Mouse (Mus musculus) embryo, embryonic 9.5 days (tissue): ENCODE measurements around the gene Jazf1.

Experiments used
- DNase-seq: peaks from one replicate; pipeline ENCODE4 v3.0.0-alpha.2; 2017; ENCODE audit errors: extremely low spot score

Gene Jazf1

DNA sequence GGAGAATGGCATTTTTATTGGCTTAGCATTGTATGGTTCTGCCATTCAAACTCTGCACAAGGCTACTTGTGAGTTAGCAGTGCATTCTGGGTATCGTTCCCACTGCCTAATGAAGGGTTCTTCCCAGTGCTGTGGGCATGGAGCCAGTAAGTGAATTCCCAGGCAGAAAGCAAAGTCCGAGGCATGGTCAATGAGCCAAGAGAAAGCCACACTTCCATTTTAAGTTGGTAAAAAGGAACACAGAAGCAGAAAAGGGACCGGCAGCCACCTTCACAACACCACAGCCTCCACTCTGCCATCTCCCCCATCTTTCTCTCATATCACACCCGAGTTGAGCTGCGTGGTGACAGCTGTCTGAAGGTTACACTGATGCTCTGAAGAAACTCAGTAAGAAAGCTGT lies 217.4 kb downstream of the Jazf1 start:
- DNase-seq: no peak

DNA sequence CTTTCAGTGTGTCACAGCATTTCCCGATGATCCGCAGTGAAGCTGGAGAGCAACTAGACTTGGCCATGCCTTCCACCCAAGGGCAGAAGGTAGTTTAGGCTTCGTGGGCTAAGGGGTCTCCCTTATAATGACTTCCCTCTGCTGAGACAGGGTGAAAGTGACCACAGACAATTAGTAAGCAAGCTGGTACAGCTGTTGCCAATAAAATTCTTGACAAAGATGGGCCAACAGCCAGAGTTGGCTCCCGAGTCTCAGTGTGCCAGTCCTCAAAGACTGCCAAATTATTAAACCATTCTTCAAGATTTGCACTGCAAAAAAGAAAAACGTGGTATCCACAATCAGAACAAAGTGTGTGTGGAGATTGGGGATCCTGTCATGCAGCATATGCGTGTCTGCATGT lies 220.2 kb downstream of the Jazf1 start:
- DNase-seq: no peak

DNA sequence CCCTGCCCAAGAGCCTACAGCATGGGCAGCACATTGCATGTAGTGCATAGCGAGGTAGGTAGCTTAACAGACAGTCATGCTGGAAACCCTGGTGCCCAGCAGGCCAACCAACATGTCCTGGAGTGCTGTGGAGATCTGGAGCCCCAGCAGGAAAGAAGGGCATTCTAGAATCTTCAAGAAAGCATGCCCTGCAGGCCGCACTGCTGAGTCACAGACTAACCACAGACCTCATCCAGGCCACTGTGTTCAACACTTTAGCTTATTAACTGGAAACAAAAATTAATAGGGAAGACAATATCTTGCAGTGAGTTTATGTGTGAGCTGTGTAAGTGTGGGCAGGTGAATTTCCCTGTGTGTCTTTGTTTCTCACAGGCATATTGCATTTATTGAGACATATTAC lies 222.1 kb downstream of the Jazf1 start:
- DNase-seq: no peak

DNA sequence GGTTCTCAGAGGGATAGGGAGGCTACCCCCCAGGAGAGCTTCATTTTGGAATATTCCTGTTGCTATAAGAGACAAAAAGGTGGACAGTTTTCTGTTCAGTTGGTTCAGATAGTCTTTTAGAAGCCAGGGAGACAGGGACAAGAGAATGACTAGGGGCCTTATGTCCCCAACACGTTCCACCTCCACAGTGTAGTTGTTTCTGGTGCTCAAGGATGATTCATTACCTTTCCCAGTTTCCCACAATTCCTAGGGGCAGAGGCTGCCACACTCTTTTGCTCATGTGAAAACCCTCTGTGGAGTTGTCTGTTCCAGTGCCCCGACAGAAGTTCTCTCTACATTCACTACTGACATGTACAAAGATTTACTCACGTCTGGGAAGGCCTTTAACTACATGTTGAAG lies 223.7 kb downstream of the Jazf1 start:
- no peak for DNase-seq

DNA sequence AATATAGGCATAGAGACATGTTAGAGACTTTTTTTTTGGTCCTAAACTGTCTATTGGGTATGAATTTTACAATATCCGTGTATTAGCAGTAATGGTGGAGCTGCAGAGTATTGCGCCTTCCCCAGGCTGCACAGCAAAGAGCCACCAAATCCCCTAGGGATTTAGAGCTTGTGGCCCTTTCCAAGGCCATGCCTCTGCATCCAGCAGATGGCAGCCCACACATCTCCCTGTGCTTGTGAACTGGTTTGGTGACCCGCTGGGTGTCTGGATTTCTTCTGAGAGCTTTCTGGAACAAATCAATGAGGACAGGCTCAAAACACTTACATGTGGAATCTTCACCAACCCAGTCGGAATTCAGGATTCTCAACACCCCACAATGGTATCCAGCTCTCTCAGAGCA lies 225.4 kb downstream of the Jazf1 start:
- DNase-seq: no peak

DNA sequence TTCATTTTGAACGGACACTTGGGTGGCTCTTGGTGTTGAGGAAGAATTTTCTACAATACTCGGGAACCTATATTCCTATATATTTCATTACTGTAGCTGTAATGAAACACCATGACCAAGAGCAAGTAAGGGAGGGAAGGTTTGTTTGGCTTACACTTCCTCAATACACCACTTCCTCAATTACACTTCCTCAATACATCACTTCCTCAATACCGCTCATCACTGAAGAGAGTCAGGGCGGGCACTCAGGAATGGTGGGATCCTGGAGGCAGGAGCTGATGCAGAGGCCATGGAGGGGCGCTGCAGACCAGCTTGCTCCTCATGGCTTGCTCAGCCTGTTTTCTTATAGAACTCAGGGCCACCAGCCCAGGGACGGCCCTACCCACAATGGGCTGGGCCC lies 225.8 kb downstream of the Jazf1 start:
- no peak for DNase-seq

DNA sequence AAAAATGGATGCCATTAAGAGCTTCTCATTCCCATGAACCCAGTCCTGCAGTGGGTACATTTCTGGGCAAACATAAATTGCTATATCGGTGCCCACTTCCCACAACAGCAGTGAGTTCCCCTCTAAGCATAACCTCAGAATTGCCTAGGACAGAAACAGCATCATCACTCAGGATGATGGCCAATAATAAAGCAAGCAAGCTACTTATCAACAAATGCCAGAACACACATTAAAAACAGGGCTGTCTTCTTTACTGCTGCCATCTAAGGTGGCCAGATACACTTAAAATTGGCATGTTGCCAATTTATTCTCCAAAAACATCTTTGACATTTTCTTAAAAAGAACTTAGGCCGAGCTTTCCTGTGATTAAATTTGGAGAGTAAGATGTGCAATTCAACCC lies 226.8 kb downstream of the Jazf1 start:
- DNase-seq: no peak

DNA sequence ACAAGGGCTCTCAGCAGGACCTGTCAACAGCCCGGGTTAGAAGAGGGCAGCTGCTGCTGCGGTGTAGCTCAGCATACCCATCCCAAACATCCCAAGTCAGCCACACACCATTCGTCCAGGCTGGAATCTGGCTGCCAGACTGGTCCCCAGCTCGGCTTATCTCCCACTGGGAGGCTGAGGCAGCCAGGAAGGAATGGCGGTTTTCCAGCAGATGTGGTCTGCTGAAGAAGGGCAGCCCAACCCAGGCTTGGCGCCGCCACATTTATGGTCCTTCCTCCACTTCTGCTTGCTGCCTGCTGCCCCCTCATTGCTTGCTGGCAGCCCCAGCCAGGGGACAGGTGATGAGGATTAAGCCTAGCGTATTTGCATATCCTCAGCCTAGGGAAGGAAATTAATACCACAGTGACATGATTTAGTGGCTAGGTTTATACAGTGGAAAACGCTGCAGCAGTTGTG lies 227.8 kb downstream of the Jazf1 start:
- no peak for DNase-seq

DNA sequence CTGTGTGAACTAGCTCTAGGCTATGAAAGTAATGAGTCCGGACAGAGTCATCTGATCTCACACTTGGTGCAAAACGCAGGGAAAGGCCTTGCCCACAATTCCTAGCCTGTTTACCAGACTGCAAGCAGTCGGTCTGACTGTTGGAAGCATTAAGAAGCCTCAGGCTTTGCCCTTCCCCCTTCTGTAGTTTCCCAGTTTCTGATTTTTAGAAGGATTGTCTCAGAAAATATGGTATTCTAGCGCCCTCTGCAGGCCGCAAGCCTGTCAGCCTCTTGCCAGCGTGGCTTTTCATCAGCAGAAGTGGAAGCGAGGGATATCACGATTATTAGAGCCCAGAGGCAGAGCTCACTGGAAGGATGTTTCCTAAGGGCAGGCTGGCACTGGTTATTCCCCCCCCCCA lies 229.7 kb downstream of the Jazf1 start:
- DNase-seq: peak; percentile 84

DNA sequence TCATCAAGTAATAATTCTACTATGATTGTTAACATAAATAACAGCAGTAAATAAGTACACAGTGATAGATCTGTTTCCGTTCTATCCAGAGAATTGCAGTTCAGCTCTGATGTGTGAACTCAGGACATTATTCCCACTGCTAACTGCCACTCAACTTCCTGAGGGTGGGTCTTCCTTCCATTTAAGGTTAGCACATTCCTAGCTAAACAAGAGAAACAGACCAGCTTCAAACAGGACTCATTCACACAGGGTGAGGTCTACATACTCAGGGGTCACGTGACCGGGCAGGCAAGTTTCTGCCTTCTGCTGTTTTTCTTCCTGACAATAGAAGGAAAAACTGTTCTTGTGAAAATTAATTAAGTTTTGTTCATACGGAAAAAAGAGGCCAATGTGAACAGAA lies 230.6 kb downstream of the Jazf1 start:
- DNase-seq: no peak

DNA sequence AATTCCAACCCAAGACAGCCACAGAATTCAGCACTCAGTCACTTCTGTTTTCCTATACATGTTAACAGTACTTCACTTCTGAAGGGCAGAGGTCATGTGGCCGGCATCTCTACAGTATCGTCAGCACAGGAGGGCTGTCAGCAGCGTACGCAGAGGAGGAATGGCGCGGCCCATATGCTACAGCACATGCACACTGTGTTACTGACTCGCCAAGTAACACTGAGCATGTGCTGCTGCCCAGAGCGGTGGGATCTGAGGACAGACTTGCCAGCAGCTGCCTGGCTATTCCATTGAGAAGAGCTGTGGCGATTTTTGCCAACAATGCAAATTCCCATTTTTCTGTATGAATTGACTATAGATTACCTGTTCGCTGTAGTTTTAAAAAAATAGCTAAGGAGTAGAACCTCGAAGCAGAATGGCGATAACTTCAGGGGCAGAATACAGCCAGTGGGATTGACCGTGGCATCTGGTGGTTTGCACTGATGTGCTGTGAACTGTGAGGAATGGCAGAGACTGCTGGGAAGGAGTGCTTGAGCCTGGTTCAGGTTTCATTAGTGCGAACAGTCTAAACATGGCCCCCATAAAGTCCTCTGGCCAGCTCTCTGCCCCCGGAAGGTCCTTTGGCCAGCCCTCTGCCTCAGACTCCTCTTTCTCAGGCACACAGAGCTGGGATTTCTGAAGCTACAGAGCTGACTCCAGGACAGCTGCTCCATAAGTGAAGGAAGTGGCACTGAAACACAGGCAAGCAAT lies 232.1 kb downstream of the Jazf1 start:
- DNase-seq: no peak

DNA sequence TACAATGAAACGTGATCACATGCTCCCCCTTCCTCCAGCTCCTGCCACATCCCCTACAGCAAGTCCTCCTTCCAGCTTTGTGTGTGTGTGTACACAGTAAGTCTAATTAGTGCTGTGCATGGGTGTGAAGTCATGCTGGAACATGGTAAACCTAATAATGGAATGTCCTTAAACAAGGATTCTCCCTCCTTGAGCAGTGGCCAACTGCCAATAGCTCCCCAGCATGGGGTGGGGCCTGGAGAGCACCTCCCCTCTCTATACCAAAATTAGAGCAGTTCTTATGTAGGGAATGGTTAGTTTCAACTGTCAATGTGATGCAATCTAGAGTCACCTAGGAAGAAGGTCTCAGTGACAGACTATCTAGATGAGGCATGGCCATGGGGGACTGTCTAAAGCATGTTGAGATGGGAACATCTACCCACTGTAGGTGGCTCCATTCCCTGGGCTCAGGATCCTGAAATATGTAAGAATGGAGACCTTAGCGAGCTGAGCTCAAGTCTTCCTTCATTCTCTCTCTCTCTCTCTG lies 240.6 kb downstream of the Jazf1 start:
- DNase-seq: no peak

DNA sequence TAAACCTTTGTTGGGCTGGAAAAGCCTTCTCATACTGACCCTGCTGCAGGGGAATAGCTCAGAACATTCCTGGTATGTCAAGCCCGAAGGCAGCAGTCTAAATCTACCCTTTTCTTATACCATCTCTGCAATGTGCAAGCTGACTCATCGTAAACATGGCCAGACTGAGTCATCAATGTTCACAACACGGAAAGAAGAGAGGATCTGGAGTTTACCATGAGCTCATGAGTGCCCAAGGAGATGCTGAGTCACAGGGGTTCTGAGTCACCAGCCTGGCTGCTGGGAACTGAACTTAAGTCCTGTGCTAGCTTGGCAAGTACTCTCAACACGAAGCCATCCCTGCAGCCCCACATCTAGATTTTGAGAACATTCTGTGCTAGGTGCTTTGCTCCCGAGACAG lies 242.9 kb downstream of the Jazf1 start:
- no peak for DNase-seq

DNA sequence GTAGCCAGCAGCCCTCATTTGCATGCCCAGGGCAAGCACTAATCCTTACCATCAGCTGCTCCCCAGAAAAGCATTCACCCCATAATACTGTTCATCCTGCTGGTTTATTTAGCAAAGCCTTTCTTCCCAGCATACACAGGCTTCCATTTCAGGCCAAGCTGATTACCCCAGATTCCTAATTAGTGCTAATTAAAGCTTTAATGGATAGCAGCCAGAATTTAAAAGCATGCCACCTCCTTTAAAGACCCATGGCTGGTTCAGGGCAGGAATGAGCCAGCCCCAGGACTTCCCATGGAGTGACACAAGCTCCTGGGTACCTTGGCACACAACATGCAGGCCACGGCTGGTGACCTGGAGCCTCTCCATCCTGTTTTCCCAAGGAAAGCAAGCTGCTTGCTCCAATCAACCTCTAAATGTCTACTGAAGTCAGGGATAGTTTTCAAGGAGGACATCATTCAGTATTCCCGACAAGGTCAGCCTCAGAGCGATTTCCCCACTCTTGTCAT lies 243.4 kb downstream of the Jazf1 start:
- DNase-seq: no peak

DNA sequence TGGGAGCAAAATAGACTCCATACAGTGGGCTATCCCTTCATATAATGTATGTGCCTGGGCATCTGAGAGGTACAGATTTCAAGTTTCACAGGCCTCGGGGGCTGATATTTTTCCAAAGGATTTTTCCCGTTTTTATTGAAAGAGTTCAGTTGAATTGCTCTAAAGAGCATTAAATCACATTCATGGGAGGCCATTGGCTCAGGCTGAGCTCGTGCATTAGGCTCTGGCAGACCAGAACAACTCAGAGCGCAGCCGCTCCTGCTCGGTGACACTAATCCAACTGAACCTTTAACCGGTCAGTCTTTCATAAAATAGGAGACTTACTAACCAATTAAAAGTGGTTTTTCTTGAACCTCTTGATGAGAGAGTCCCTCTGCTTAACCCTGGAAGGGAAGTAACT lies 245.4 kb downstream of the Jazf1 start:
- DNase-seq: no peak

DNA sequence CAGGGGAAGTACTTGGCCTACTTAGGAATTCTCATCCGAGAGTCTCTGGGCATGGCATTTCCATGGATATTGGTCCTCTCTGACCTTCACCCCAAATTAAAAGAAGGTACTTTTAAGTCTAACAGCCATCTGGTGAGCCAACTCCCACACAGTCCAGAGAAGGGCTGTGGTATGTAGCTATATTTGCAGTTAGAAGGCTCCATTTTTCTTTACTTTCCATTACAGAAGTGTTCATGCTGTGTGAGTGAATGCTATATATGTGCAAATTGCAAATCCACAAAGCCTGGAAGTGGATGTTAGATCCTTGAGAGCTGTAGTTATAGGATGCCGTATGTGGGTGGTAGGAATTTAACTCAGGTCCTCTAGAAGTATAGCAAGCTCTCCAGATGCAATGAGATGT lies 245.8 kb downstream of the Jazf1 start:
- DNase-seq: no peak

DNA sequence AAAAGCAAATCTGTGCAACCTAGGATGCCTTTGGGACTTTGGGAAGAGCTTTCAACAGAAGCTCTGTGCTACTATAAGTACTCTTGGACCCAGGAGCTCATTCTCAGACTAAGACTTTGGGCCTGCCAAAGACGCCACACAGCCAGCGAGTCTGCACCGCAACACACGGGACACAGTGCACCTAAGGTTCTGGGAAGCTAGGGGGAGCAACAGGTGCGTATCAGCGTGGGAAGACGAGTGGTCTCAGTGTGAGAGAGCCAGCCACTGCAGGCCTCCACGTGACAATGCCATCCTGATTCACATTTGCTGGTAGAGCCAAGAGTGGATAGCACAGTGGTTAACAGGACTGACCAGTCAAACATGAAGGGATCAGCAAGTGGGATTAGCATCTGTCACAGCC lies 249.1 kb downstream of the Jazf1 start:
- DNase-seq: no peak

DNA sequence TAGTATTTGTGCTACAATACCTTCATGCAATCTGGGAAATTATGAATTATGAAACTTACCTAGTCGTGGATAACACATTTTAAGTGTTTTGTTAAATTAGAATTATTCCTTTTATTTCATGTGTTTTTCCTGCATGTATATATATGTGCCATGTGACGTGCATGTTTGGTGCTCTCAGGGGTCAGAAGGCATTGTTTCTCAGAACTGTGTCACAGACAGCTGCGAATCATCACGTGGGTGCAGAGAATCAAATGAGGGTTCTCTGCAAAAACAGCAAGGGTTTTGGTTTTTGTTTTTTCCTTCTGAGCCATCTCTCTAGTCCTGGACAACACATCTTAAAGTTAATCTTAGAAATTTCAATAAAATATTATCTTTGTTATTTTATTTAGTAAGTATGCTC lies 250.4 kb downstream of the Jazf1 start:
- no peak for DNase-seq

DNA sequence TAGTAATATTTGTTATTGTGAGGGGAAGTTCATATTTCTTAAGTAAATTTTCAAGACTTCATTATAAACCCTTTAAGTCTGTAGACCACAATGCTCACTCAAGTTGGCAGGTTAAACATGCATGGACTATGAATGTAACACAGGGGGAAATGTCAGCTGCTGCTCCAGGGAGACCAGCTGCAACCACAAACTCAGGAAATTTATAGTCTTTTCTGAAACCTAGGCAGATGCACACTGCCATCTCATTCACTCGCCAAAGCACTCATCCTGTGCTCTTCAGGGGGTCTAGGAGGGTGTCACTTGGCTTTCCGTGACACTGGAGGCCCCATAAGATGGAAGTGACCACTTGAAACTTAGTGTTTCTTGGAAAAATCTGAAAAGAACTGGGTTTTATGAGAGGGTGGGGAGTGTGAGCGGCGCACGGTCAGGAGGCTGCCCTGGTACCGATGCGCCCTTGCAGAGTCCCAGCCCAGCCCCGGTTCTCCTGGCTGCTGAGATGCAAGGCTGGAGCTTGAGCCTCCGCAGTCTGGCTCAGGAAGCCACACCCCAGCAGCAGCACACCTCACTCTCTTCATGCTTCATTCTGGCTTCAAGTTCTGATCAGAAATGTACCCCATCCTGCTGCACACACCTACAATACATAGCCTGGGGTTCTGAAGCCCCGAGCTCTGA lies 251.1 kb downstream of the Jazf1 start:
- no peak for DNase-seq

DNA sequence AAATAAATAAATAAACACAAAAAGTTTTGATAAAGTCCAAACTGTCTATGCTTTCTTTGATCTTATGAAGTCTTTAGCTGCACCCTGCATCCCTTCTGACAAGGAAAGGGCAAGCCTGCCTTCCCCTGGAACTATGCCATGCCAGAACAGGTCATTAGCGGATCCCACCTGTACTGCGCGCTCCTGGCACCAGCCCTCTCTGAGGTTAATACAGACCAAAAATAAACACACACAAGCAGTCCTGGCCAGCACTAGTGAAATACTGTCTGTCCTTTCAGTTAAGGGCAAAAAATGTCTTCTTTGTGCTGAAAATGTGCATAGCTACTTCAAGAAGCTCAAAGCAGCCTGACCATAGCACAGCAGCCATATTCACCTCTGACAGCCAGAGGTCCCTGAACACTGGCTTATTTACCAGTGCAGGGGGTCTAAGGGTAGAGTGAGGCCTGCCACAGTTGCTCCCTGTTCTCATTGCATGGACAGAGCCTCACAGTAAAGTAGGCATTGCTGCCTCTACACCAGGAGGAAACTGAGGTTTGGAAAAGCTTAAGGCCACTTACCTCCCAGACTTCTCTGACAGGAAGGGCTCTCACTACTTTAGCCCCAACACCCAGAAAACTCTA lies 263.1 kb downstream of the Jazf1 start:
- no peak for DNase-seq

DNA sequence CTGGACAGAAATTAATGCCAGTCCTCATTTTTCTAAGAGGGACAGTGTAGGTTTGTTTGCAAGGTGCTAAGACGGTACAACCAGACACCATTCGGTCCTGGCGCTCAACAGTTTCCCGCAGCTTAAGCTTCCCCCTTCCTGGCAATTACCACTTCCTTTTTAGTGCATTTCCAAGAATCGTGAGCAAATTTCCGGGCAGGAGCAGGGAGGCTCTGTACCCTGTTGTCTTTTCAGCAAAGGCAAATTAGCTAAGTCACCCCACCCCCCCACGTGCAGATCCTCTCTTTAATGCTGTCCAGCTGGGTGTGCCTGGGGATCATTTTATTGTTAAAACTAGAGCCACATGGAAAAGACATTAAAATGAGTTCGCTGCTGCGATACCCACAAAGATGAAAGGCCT lies 266.2 kb downstream of the Jazf1 start:
- DNase-seq: no peak

DNA sequence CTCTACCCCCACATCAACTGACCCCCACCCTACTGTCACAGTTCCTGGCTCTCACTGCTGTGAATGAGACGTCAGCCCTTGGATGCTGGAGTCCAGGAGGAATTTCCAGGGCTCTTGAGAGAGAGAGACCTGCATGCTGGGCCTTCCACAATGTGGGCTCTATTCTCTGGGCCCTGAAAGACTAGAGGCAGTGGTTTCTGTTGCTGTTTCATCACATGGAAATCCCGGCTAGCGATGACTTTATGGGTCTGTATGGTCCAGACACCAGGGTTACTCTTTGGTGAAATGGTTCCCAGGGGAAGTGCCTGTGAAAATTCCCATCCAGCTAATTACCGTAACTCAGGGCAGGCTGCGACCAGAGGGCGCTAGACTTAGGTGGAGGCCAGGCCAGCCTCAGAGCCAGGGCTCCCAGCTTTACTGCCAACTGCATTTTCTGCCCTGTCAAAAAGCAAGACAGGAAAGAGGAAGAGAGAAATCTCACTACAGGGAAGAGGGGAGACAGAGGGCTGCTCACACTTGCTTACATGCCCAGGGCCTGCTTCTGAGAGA lies 271.1 kb downstream of the Jazf1 start:
- no peak for DNase-seq
